8 mouse cellular contexts compared by ENCODE assay signal in the genomic region with DNA sequence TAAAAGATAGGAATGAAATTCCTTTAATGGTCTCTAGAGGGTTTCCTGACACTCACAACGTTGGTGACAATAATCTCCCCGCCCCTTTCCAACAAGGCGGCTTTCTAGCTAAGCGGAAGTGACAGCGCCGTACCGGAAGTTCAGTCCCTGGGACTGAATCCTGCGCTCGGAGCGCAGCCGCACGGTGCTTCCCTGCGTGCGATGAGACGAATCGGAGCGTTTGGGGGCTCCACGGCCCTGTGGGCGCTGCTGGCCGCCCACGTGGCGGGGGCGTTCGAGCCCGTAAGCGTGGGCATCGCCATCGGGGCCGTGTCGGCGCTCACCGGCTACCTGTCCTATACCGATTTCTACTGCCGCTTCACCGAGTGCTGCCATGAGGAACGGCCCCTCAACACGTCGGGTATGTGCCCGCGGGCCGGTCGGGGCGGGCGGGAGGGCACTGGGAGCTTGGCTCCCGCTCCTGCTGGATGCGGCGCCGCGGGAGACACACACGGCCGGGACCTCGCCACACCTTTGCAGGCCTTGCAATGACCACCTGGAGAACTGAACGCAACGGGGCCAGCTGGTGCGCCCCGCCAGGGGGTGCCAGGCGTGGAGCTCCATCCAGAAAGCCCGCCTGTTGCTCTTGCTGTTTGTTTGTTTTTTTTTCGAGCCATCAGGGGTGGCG. TPM values are rescaled to one million over a fixed set of nuclear protein-coding genes. Genes with fewer than 3 reads are reported as not detected.
DNase-seq lines count a peak whose midpoint lies in the region; ATAC-seq lines count a peak whose summit lies in the region.

A gene (plus strand): TSS at position 136 of the 667 bp plus-strand sequence.

- WGBS in embryonic facial prominence, embryonic 11.5 days = under 1% methylated on average over 60 of the region's 60 CpGs
- WGBS in limb, embryonic 13.5 days = under 1% methylated on average over 60 of the region's 60 CpGs
- WGBS in midbrain, embryonic 16.5 days = under 1% methylated on average over 60 of the region's 60 CpGs

- H3K4me2 ChIP-seq in embryonic facial prominence, embryonic 11.5 days (ENCODE audit: low read depth, low read length) = peak within 1 kb of the TSS; percentile 86
- H3K4me2 ChIP-seq in limb, embryonic 13.5 days (replicated peaks) = peak within 1 kb of the TSS; percentile 92
- H3K4me2 ChIP-seq in midbrain, embryonic 16.5 days (ENCODE audit: low read length) = peak within 1 kb of the TSS; percentile 86

- ATAC-seq in embryonic facial prominence, embryonic 11.5 days (replicated peaks; ENCODE audit: insufficient number of reproducible peaks, low FRiP score, low TSS enrichment, low read depth) = peak; percentile 36; the same call in 1 of the 2 replicates
- peak; percentile 88 for ATAC-seq in limb, embryonic 13.5 days (ENCODE audit: low FRiP score, low read depth)
- ATAC-seq in midbrain, embryonic 16.5 days = peak; percentile 94

- peak within 1 kb of the TSS; percentile 93 for H3K4me3 ChIP-seq in embryonic facial prominence, embryonic 11.5 days (ENCODE audit: low read depth, low read length)
- peak within 1 kb of the TSS; percentile 80 for H3K4me3 ChIP-seq in limb, embryonic 13.5 days
- H3K4me3 ChIP-seq in midbrain, embryonic 16.5 days (ENCODE audit: low read depth, low read length) = peak within 1 kb of the TSS; percentile 77

- H3K27ac ChIP-seq in embryonic facial prominence, embryonic 11.5 days (replicated peaks; ENCODE audit: low read depth, low read length) = peak within 1 kb of the TSS; percentile 79
- H3K27ac ChIP-seq in limb, embryonic 13.5 days = peak within 1 kb of the TSS; percentile 90
- H3K27ac ChIP-seq in midbrain, embryonic 16.5 days (ENCODE audit: low read length) = peak within 1 kb of the TSS; percentile 83

- no peaks in the 10 kb centered on the region for H3K27me3 ChIP-seq in embryonic facial prominence, embryonic 11.5 days (ENCODE audit: control insufficient read depth, insufficient read depth, low read length)
- no peaks in the 10 kb centered on the region for H3K27me3 ChIP-seq in limb, embryonic 13.5 days
- H3K27me3 ChIP-seq in midbrain, embryonic 16.5 days (ENCODE audit: control insufficient read depth, insufficient read depth, low read depth, low read length) = no peaks in the 10 kb centered on the region

- no peaks in the 10 kb centered on the region for H3K36me3 ChIP-seq in embryonic facial prominence, embryonic 11.5 days (replicated peaks; ENCODE audit: control insufficient read depth, insufficient read depth, low read depth, low read length)
- peaks cover 31% of the 10 kb centered on the region for H3K36me3 ChIP-seq in limb, embryonic 13.5 days
- peaks cover 9% of the 10 kb centered on the region; the same call in 1 of the 2 replicates for H3K36me3 ChIP-seq in midbrain, embryonic 16.5 days (ENCODE audit: control insufficient read depth, insufficient read depth, low read length)

- peaks cover 5% of the 10 kb centered on the region for H3K4me1 ChIP-seq in embryonic facial prominence, embryonic 11.5 days (ENCODE audit: control insufficient read depth, insufficient read depth, low read length)
- H3K4me1 ChIP-seq in limb, embryonic 13.5 days = peaks cover 23% of the 10 kb centered on the region
- H3K4me1 ChIP-seq in midbrain, embryonic 16.5 days (ENCODE audit: control insufficient read depth, insufficient read depth, low read length) = peaks cover 16% of the 10 kb centered on the region

- DNase-seq in 3134 (ENCODE audit: extremely low read depth, insufficient read length, low spot score) = peak; percentile 84
- peak; percentile 92 for DNase-seq in adrenal gland, postnatal 14 days
- peak; percentile 95 for DNase-seq in embryonic facial prominence, embryonic 11.5 days (ENCODE audit: low spot score)
- DNase-seq in heart, adult 11 months = peak; percentile 99
- peak; percentile 87 for DNase-seq in kidney, adult 18-20 months
- DNase-seq in spleen, postnatal 10 days (ENCODE audit: low spot score in 2 of 2) = peak; percentile 71 to 84

- no peaks in the 10 kb centered on the region for H3K9me3 ChIP-seq in embryonic facial prominence, embryonic 11.5 days (replicated peaks; ENCODE audit: control insufficient read depth, low read length)
- H3K9me3 ChIP-seq in limb, embryonic 13.5 days = no peaks in the 10 kb centered on the region
- no peaks in the 10 kb centered on the region for H3K9me3 ChIP-seq in midbrain, embryonic 16.5 days (replicated peaks; ENCODE audit: control insufficient read depth, low read length, poor library complexity, severe bottlenecking)

- peak within 1 kb of the TSS; percentile 91 for H3K9ac ChIP-seq in embryonic facial prominence, embryonic 11.5 days (replicated peaks; ENCODE audit: low read length)
- peak within 1 kb of the TSS; percentile 91 for H3K9ac ChIP-seq in limb, embryonic 13.5 days
- H3K9ac ChIP-seq in midbrain, embryonic 16.5 days (ENCODE audit: low read depth, low read length) = peak within 1 kb of the TSS; percentile 89

RNA-seq across cellular contexts. Expression of the gene that starts here (rescaled TPM):
- 40.7 and 41.9 TPM in 2 replicates for total RNA-seq in adrenal gland, postnatal 14 days (2021)
- 26.0 and 28.4 TPM in 2 replicates for polyA plus RNA-seq in embryonic facial prominence, embryonic 11.5 days (2014; fragmentation: Nextera tagmentation; extraction: Ambion mirVana)
- polyA plus RNA-seq in limb, embryonic 13.5 days (2015; fragmentation: Nextera tagmentation; extraction: Ambion mirVana) = 33.0 and 33.5 TPM in 2 replicates
- 18.2 and 18.3 TPM in 2 replicates for polyA plus RNA-seq in midbrain, embryonic 16.5 days (2015; fragmentation: Nextera tagmentation; extraction: Ambion mirVana)

Comparison
In these comparisons a context has a peak if more than half of its experiments do, and no peak if none do; other contexts are left out.
1. Peak in every context shown above with its lines: DNase-seq, ATAC-seq, H3K4me3 ChIP-seq and H3K27ac ChIP-seq.
2. ATAC-seq: peak in every context shown above with its lines; median percentile 94 in midbrain, embryonic 16.5 days; 88 in limb, embryonic 13.5 days; 36 in embryonic facial prominence, embryonic 11.5 days.